Mouse (Mus musculus) large intestine, adult 2 months (tissue): ENCODE data around the gene Gm7849. TPM values are rescaled to one million over a fixed set of nuclear protein-coding genes. Genes with fewer than 3 reads are reported as not detected.
"Not testable (repeated sequence)": the region's sequence is repeated elsewhere in the genome, so short reads cannot be mapped to it uniquely, and the experiment has no call there.

ENCODE experiments used
- DNase-seq: peaks from one replicate; pipeline ENCODE4 v3.0.0-alpha.2; 2012; ENCODE audit warnings: low read depth, low spot score
- WGBS: fragments of 180-500 bp; shearing (Covaris S2); methylation state at CpG from one replicate; pipeline ENCODE4 v1.1.7; 2018; 5-methylcytosine and 5-hydroxymethylcytosine counted together
- polyA plus RNA-seq: library from polyadenylated mRNA; depleted of rRNA; stranded (reverse); fragments of >200 nt; gene quantifications from 2 replicates; pipeline ENCODE4 v1.2.3, GENCODE M21; 2012; rRNA removed

Gene Gm7849
- polyA plus RNA-seq, result 10.2 TPM in 1 of 2 replicates, not detected in the other

GRCm38 (mm10) chr8:21456460-21456859 lies at the start of gene Gm7849:
Gene Gm7849, minus strand, starts transcription at chr8:21456560.
- not testable (repeated sequence) for DNase-seq
- no CpG with 5 or more reads among the region's 1 CpGs for whole genome bisulfite sequencing

- DNase-seq, result not testable (repeated sequence)
- WGBS, result no CpG with 5 or more reads among the region's 1 CpGs
These were observed 29.2 kb downstream of the Gm7849 start, which contains the start of gene Defa36 for GRCm38 (mm10) chr8:21427111-21427510. Gene Defa36, plus strand, starts transcription at chr8:21427411.

Other genes with a start within 250 kb of the Gm7849 start
- gene Gm15292, start 206.8 kb downstream of the Gm7849 start, polyA plus RNA-seq, result 78.8 and 122 TPM in 2 replicates
- not detected in 2 replicates for gene Defa27, start 141.0 kb downstream of the Gm7849 start, polyA plus RNA-seq
- 708 and 1,041 TPM in 2 replicates for gene Defa29, start 129.5 kb downstream of the Gm7849 start, polyA plus RNA-seq
- 10,137 TPM in 1 of 2 replicates, not detected in the other for gene Defa2, start 78.0 kb downstream of the Gm7849 start, polyA plus RNA-seq
- gene Defa33, start 64.7 kb downstream of the Gm7849 start, polyA plus RNA-seq, result 7,413 TPM in 1 of 2 replicates, not detected in the other
- 942 and 3,726 TPM in 2 replicates for gene Defa36, start 29.1 kb downstream of the Gm7849 start, polyA plus RNA-seq
- gene Defa20, start 52.7 kb upstream of the Gm7849 start, polyA plus RNA-seq, result 11,485 TPM in 1 of 2 replicates, not detected in the other
- 6,500 TPM in 1 of 2 replicates, not detected in the other for gene Defa32, start 72.5 kb upstream of the Gm7849 start, polyA plus RNA-seq
- not detected in 2 replicates for gene Defa37, start 108.8 kb upstream of the Gm7849 start, polyA plus RNA-seq
- 1.2 TPM in 1 of 2 replicates, not detected in the other for gene Defa28, start 126.4 kb upstream of the Gm7849 start, polyA plus RNA-seq
- gene Gm7861, start 137.9 kb upstream of the Gm7849 start, polyA plus RNA-seq, result 7,316 TPM in 1 of 2 replicates, not detected in the other
- 15.3 and 91.7 TPM in 2 replicates for gene Defa26, start 161.6 kb upstream of the Gm7849 start, polyA plus RNA-seq
- gene Defa17, start 199.2 kb upstream of the Gm7849 start, polyA plus RNA-seq, result 283 and 431 TPM in 2 replicates
- 1.1 and 133 TPM in 2 replicates for gene Defa34, start 209.2 kb upstream of the Gm7849 start, polyA plus RNA-seq
- gene AY761184, start 247.1 kb upstream of the Gm7849 start, polyA plus RNA-seq, result 632 and 1,019 TPM in 2 replicates